Mouse (Mus musculus): Measurements from ENCODE around the gene Tfap2d.

GRCm38 (mm10) chr1:19107801-19108200 lies 5.0 kb downstream of the Tfap2d start:
- TF ChIP-seq CTCF (IDR thresholded peaks at IDR 0.05; ENCODE audit: extremely low read depth, insufficient read depth, insufficient read length, insufficient replicate concordance), result no peak
- no peak for TF ChIP-seq POLR2A (IDR thresholded peaks at IDR 0.05; ENCODE audit: low read depth, low read length)
